Mouse (Mus musculus): ENCODE measurements around the gene Kcnj4.
"Not testable (repeated sequence)": the region's sequence is repeated elsewhere in the genome, so short reads cannot be mapped to it uniquely, and the experiment has no call there.

Kcnj4 gene

GRCm38 (mm10) chr15:79456104-79456503, 48.9 kb downstream of the Kcnj4 start:
- not testable (repeated sequence) for DNase-seq (ENCODE audit: extremely low read depth, low read depth, low spot score)

- no peak for DNase-seq (ENCODE audit: extremely low read depth, low read depth, low spot score)
Measured at GRCm38 (mm10) chr15:79455106-79455810, 49.8 kb downstream of the Kcnj4 start, which contains the start of gene Csnk1e. Csnk1e (minus strand) TSS chr15:79455566.

GRCm38 (mm10) chr15:79453831-79454230, 51.2 kb downstream of the Kcnj4 start:
- no peak for DNase-seq (ENCODE audit: extremely low read depth, low read depth, low spot score)

GRCm38 (mm10) chr15:79448041-79448440, 57.0 kb downstream of the Kcnj4 start:
- no peak for DNase-seq (ENCODE audit: extremely low read depth, low read depth, low spot score)

GRCm38 (mm10) chr15:79445786-79446654, 59.0 kb downstream of the Kcnj4 start:
- DNase-seq (ENCODE audit: extremely low read depth, low read depth, low spot score) = no peak

- DNase-seq (ENCODE audit: extremely low read depth, low read depth, low spot score) = no peak
Measured at GRCm38 (mm10) chr15:79443856-79444410, 61.1 kb downstream of the Kcnj4 start.

- DNase-seq (ENCODE audit: extremely low read depth, low read depth, low spot score) = no peak
Measured at GRCm38 (mm10) chr15:79442961-79443518, 62.0 kb downstream of the Kcnj4 start.

- DNase-seq (ENCODE audit: extremely low read depth, low read depth, low spot score) = no peak
Measured at GRCm38 (mm10) chr15:79442257-79442611, 62.8 kb downstream of the Kcnj4 start.

GRCm38 (mm10) chr15:79441331-79442256, 63.4 kb downstream of the Kcnj4 start:
- no peak for DNase-seq (ENCODE audit: extremely low read depth, low read depth, low spot score)

- no peak for DNase-seq (ENCODE audit: extremely low read depth, low read depth, low spot score)
Measured at GRCm38 (mm10) chr15:79440651-79441330, 64.2 kb downstream of the Kcnj4 start.

GRCm38 (mm10) chr15:79440223-79440622, 64.8 kb downstream of the Kcnj4 start:
- DNase-seq (ENCODE audit: extremely low read depth, low read depth, low spot score) = no peak

GRCm38 (mm10) chr15:79439386-79439785, 65.7 kb downstream of the Kcnj4 start:
- DNase-seq (ENCODE audit: extremely low read depth, low read depth, low spot score) = no peak

GRCm38 (mm10) chr15:79438816-79439215, 66.2 kb downstream of the Kcnj4 start:
- DNase-seq (ENCODE audit: extremely low read depth, low read depth, low spot score) = no peak

GRCm38 (mm10) chr15:79438209-79438810, 66.7 kb downstream of the Kcnj4 start:
- DNase-seq (ENCODE audit: extremely low read depth, low read depth, low spot score) = no peak

- no peak for DNase-seq (ENCODE audit: extremely low read depth, low read depth, low spot score)
Measured at GRCm38 (mm10) chr15:79437541-79438208, 67.4 kb downstream of the Kcnj4 start.

GRCm38 (mm10) chr15:79436481-79436921, 68.5 kb downstream of the Kcnj4 start:
- DNase-seq (ENCODE audit: extremely low read depth, low read depth, low spot score) = no peak

GRCm38 (mm10) chr15:79435191-79435671, 69.8 kb downstream of the Kcnj4 start:
- no peak for DNase-seq (ENCODE audit: extremely low read depth, low read depth, low spot score)

Data from fat pad, adult 2 months (tissue).